Mouse (Mus musculus): ENCODE measurements around the gene Susd5.

Susd5 gene

GRCm38 (mm10) chr9:114057090-114057796, at the start of gene Susd5:
TSS of gene Susd5 (plus strand) at chr9:114057140.
- DNase-seq, result peak; percentile 31 to 46

GRCm38 (mm10) chr9:114007850-114008350, 49.0 kb upstream of the Susd5 start:
- DNase-seq, result peak in 1 of 2 experiments; percentile 10

- peak in 1 of 2 experiments; percentile 30 for DNase-seq
Observed at GRCm38 (mm10) chr9:114009526-114009925, 47.4 kb upstream of the Susd5 start.

- DNase-seq, result no peak
Observed at GRCm38 (mm10) chr9:114011203-114011602, 45.7 kb upstream of the Susd5 start.

- DNase-seq, result no peak
Observed at GRCm38 (mm10) chr9:114014034-114014433, 42.9 kb upstream of the Susd5 start.

GRCm38 (mm10) chr9:114015724-114016123, 41.2 kb upstream of the Susd5 start:
- DNase-seq, result peak in 1 of 2 experiments; percentile 26

GRCm38 (mm10) chr9:114016402-114016801, 40.5 kb upstream of the Susd5 start:
- no peak for DNase-seq

GRCm38 (mm10) chr9:114019012-114019762, 37.8 kb upstream of the Susd5 start:
- no peak for DNase-seq

GRCm38 (mm10) chr9:114022141-114022540, 34.8 kb upstream of the Susd5 start:
- DNase-seq, result no peak

GRCm38 (mm10) chr9:114025182-114025581, 31.8 kb upstream of the Susd5 start:
- DNase-seq, result no peak

- no peak for DNase-seq
Observed at GRCm38 (mm10) chr9:114025846-114026245, 31.1 kb upstream of the Susd5 start.

GRCm38 (mm10) chr9:114026261-114026934, 30.5 kb upstream of the Susd5 start:
- peak; percentile 85 to 90 for DNase-seq

- no peak for DNase-seq
Observed at GRCm38 (mm10) chr9:114040945-114041344, 16.0 kb upstream of the Susd5 start.

GRCm38 (mm10) chr9:114042490-114042889, 14.4 kb upstream of the Susd5 start:
- peak in 1 of 2 experiments; percentile 7 for DNase-seq

- peak in 1 of 2 experiments; percentile 35 for DNase-seq
Observed at GRCm38 (mm10) chr9:114044446-114044845, 12.5 kb upstream of the Susd5 start.

GRCm38 (mm10) chr9:114046028-114046427, 10.9 kb upstream of the Susd5 start, which contains the start of gene Fbxl2:
TSS of gene Fbxl2 (minus strand) at chr9:114046191.
- DNase-seq, result no peak

GRCm38 (mm10) chr9:114046676-114047075, 10.3 kb upstream of the Susd5 start:
- no peak for DNase-seq

GRCm38 (mm10) chr9:114050106-114050505, 6.8 kb upstream of the Susd5 start:
- DNase-seq, result no peak

- no peak for DNase-seq
Observed at GRCm38 (mm10) chr9:114050778-114051177, 6.2 kb upstream of the Susd5 start.

GRCm38 (mm10) chr9:114052031-114052430, 4.9 kb upstream of the Susd5 start:
- no peak for DNase-seq

GRCm38 (mm10) chr9:114052866-114053265, 4.1 kb upstream of the Susd5 start:
- no peak for DNase-seq

GRCm38 (mm10) chr9:114068494-114069053, 11.6 kb downstream of the Susd5 start:
- no peak for DNase-seq

GRCm38 (mm10) chr9:114069372-114069771, 12.4 kb downstream of the Susd5 start:
- no peak for DNase-seq

All from kidney, postnatal 4 days (tissue).